In the genomic region with DNA sequence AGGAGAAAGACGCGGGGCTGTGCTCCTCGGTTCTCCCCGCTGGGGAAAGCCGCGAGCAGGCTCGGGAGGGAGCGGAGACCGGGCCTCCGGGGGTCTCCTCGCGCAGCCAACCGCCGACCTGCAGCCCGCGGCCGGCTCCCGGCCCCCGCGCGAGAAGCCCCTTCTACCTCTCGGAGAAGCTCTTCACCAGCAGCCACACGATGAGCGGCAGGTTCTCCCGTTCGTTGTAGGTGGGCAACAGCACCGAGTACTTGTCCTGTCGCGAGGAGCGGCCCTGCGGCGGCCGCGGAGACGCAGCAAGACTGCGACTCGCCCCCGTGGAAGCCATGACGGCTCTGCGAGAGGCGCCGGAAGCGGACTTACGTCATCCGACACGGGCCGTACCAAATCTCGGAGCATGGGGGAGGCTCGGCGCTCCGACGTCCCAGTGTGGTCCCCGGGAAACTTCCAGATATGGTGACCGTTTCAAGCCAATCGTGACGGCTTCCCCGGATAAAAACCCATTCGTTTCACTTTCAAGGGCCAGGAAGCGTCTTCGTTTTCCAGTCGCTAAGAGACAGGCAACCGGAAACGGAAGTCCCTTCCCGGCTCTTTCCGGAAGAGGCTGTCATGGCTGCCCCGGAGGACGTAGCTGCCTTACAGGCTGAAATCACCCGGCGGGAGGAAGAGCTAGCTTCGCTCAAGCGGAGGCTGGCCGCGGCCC, we compare ENCODE assay signal across 7 mouse cellular contexts. TPM values are rescaled to one million over a fixed set of nuclear protein-coding genes. Genes with fewer than 3 reads are reported as not detected.
DNase-seq lines count a peak whose midpoint lies in the region; ATAC-seq and TF ChIP-seq lines count a peak whose summit lies in the region.

A gene (minus strand): TSS at position 339 of the 703 bp plus-strand sequence.
A gene (minus strand): TSS at position 566 of the 703 bp plus-strand sequence.
A gene (plus strand): TSS at position 597 of the 703 bp plus-strand sequence.

- H3K27ac ChIP-seq in embryonic facial prominence, embryonic 11.5 days (replicated peaks; ENCODE audit: low read depth, low read length), result peak within 1 kb of the TSS; percentile 68
- peak within 1 kb of the TSS; percentile 87 for H3K27ac ChIP-seq in limb, embryonic 12.5 days
- peak within 1 kb of the TSS; percentile 97 for H3K27ac ChIP-seq in midbrain, embryonic 15.5 days
- H3K27ac ChIP-seq in spleen, adult 2 months (ENCODE audit: insufficient read depth, low read length), result peak within 1 kb of the TSS; percentile 83

- peak within 1 kb of the TSS; percentile 99 for H3K4me2 ChIP-seq in embryonic facial prominence, embryonic 11.5 days (ENCODE audit: low read depth, low read length)
- H3K4me2 ChIP-seq in limb, embryonic 12.5 days, result peak within 1 kb of the TSS; percentile 100
- H3K4me2 ChIP-seq in midbrain, embryonic 15.5 days, result peak within 1 kb of the TSS; percentile 95

- H3K4me1 ChIP-seq in embryonic facial prominence, embryonic 11.5 days (ENCODE audit: control insufficient read depth, insufficient read depth, low read length), result peaks cover 4% of the 10 kb centered on the region
- peaks cover 26% of the 10 kb centered on the region for H3K4me1 ChIP-seq in limb, embryonic 12.5 days (replicated peaks)
- H3K4me1 ChIP-seq in midbrain, embryonic 15.5 days, result peaks cover 46% of the 10 kb centered on the region
- peaks cover 13% of the 10 kb centered on the region for H3K4me1 ChIP-seq in spleen, adult 2 months (ENCODE audit: control insufficient read depth, insufficient read depth, insufficient read length)

- peak within 1 kb of the TSS; percentile 88 for H3K9ac ChIP-seq in embryonic facial prominence, embryonic 11.5 days (replicated peaks; ENCODE audit: low read length)
- H3K9ac ChIP-seq in limb, embryonic 12.5 days (replicated peaks), result peak within 1 kb of the TSS; percentile 90
- H3K9ac ChIP-seq in midbrain, embryonic 15.5 days, result peak within 1 kb of the TSS; percentile 95

- TF ChIP-seq POLR2A in spleen, adult 2 months (IDR thresholded peaks at IDR 0.05; ENCODE audit: low read depth, low read length), result peak; percentile 95

- under 1% methylated on average over 73 of the region's 73 CpGs for WGBS in embryonic facial prominence, embryonic 11.5 days
- WGBS in limb, embryonic 12.5 days, result under 1% methylated on average over 71 of the region's 73 CpGs
- WGBS in midbrain, embryonic 15.5 days, result under 1% methylated on average over 73 of the region's 73 CpGs
- WGBS in spleen, adult 2 months, result under 1% methylated on average over 73 of the region's 73 CpGs

- peak; percentile 82 for ATAC-seq in embryonic facial prominence, embryonic 11.5 days (replicated peaks; ENCODE audit: insufficient number of reproducible peaks, low FRiP score, low TSS enrichment, low read depth)
- peak; percentile 75; the same call in 1 of the 2 replicates for ATAC-seq in limb, embryonic 12.5 days (ENCODE audit: insufficient number of reproducible peaks, insufficient read depth, low FRiP score, low TSS enrichment, low read depth)
- ATAC-seq in midbrain, embryonic 15.5 days (replicated peaks), result peak; percentile 88

- no peaks in the 10 kb centered on the region for H3K9me3 ChIP-seq in embryonic facial prominence, embryonic 11.5 days (replicated peaks; ENCODE audit: control insufficient read depth, low read length)
- H3K9me3 ChIP-seq in limb, embryonic 12.5 days, result no peaks in the 10 kb centered on the region
- H3K9me3 ChIP-seq in midbrain, embryonic 15.5 days, result no peaks in the 10 kb centered on the region

- H3K27me3 ChIP-seq in embryonic facial prominence, embryonic 11.5 days (ENCODE audit: control insufficient read depth, insufficient read depth, low read length), result no peaks in the 10 kb centered on the region
- no peaks in the 10 kb centered on the region for H3K27me3 ChIP-seq in limb, embryonic 12.5 days
- H3K27me3 ChIP-seq in midbrain, embryonic 15.5 days (replicated peaks), result no peaks in the 10 kb centered on the region
- no peaks in the 10 kb centered on the region for H3K27me3 ChIP-seq in spleen, adult 2 months (ENCODE audit: control insufficient read depth, insufficient read depth, low read length)

- peak within 1 kb of the TSS; percentile 100 for H3K4me3 ChIP-seq in embryonic facial prominence, embryonic 11.5 days (ENCODE audit: low read depth, low read length)
- peak within 1 kb of the TSS; percentile 100 for H3K4me3 ChIP-seq in limb, embryonic 12.5 days (replicated peaks)
- peak within 1 kb of the TSS; percentile 93 for H3K4me3 ChIP-seq in midbrain, embryonic 15.5 days
- H3K4me3 ChIP-seq in spleen, adult 2 months (ENCODE audit: extremely low read depth, insufficient read depth, insufficient read length), result peak within 1 kb of the TSS; percentile 88

- peaks cover 2% of the 10 kb centered on the region; the same call in 1 of the 2 replicates for H3K36me3 ChIP-seq in embryonic facial prominence, embryonic 11.5 days (replicated peaks; ENCODE audit: control insufficient read depth, insufficient read depth, low read depth, low read length)
- H3K36me3 ChIP-seq in limb, embryonic 12.5 days, result peaks cover 40% of the 10 kb centered on the region
- H3K36me3 ChIP-seq in midbrain, embryonic 15.5 days (replicated peaks), result peaks cover 15% of the 10 kb centered on the region; the same call in 1 of the 2 replicates
- H3K36me3 ChIP-seq in spleen, adult 2 months (ENCODE audit: control insufficient read depth, insufficient read depth, low read length), result peaks cover 14% of the 10 kb centered on the region

- no peak for TF ChIP-seq CTCF in spleen, adult 2 months (IDR thresholded peaks at IDR 0.05; ENCODE audit: extremely low read depth, insufficient read depth, insufficient read length, insufficient replicate concordance)

- peak; percentile 92 for DNase-seq in adrenal gland, postnatal 14 days
- DNase-seq in embryonic facial prominence, embryonic 11.5 days (ENCODE audit: low spot score), result peak; percentile 91
- DNase-seq in heart, adult 11 months, result peak; percentile 99
- DNase-seq in kidney, adult 18-20 months, result peak; percentile 94
- peak; percentile 73 to 85 for DNase-seq in spleen, adult 2 months (ENCODE audit: low read depth in 1 of 2, low spot score in 2 of 2)

RNA-seq across cellular contexts. Expression of the first gene that starts in this region (rescaled TPM):
- total RNA-seq in adrenal gland, postnatal 14 days (2021), result 25.8 and 28.0 TPM in 2 replicates
- 27.1 and 27.2 TPM in 2 replicates for polyA plus RNA-seq in embryonic facial prominence, embryonic 11.5 days (2014; fragmentation: Nextera tagmentation; extraction: Ambion mirVana)
- polyA plus RNA-seq in limb, embryonic 12.5 days (2016; fragmentation: Nextera tagmentation; extraction: Ambion mirVana), result 23.2 and 29.6 TPM in 2 replicates
- 25.6 and 26.1 TPM in 2 replicates for polyA plus RNA-seq in midbrain, embryonic 15.5 days (2015; fragmentation: Nextera tagmentation; extraction: Ambion mirVana)
- 1.1 TPM in 1 of 2 replicates, not detected in the other for polyA plus RNA-seq in spleen, adult 2 months (2012; rRNA removed)

RNA-seq across cellular contexts. Expression of the second gene that starts in this region (rescaled TPM):
- 116 and 126 TPM in 2 replicates for total RNA-seq in adrenal gland, postnatal 14 days (2021)
- 69.2 and 78.5 TPM in 2 replicates for polyA plus RNA-seq in embryonic facial prominence, embryonic 11.5 days (2014; fragmentation: Nextera tagmentation; extraction: Ambion mirVana)
- polyA plus RNA-seq in limb, embryonic 12.5 days (2016; fragmentation: Nextera tagmentation; extraction: Ambion mirVana), result 72.4 and 73.8 TPM in 2 replicates
- 42.7 and 56.4 TPM in 2 replicates for polyA plus RNA-seq in midbrain, embryonic 15.5 days (2015; fragmentation: Nextera tagmentation; extraction: Ambion mirVana)
- polyA plus RNA-seq in spleen, adult 2 months (2012; rRNA removed), result 14.6 and 19.6 TPM in 2 replicates

RNA-seq across cellular contexts. Expression of the third gene that starts in this region (rescaled TPM):
- 11.9 and 12.2 TPM in 2 replicates for total RNA-seq in adrenal gland, postnatal 14 days (2021)
- polyA plus RNA-seq in embryonic facial prominence, embryonic 11.5 days (2014; fragmentation: Nextera tagmentation; extraction: Ambion mirVana), result 7.6 and 8.4 TPM in 2 replicates
- 9.2 and 10.8 TPM in 2 replicates for polyA plus RNA-seq in limb, embryonic 12.5 days (2016; fragmentation: Nextera tagmentation; extraction: Ambion mirVana)
- 9.3 and 10.3 TPM in 2 replicates for polyA plus RNA-seq in midbrain, embryonic 15.5 days (2015; fragmentation: Nextera tagmentation; extraction: Ambion mirVana)
- 17.0 and 36.5 TPM in 2 replicates for polyA plus RNA-seq in spleen, adult 2 months (2012; rRNA removed)

Comparison
In these comparisons a context has a peak if more than half of its experiments do, and no peak if none do; other contexts are left out.
1. Peak in every context shown above with its lines: DNase-seq, ATAC-seq, H3K4me3 ChIP-seq and H3K27ac ChIP-seq.
2. RNA of the first gene that starts in this region (polyA plus RNA-seq): 23.2 to 29.6 TPM in limb, embryonic 12.5 days, 27.1 to 27.2 TPM in embryonic facial prominence, embryonic 11.5 days and 25.6 to 26.1 TPM in midbrain, embryonic 15.5 days; 1.1 TPM in spleen, adult 2 months; every median in the first group is over 10 times any median in the second.